Mouse (Mus musculus) neural tube, embryonic 13.5 days (tissue): ENCODE data around the gene Paqr4. TPM values are rescaled to one million over a fixed set of nuclear protein-coding genes. Genes with fewer than 3 reads are reported as not detected.

Source experiments
- ATAC-seq: fragments of 200-750 bp; cut with Nextera tagmentation; 2 replicates; pipeline ENCODE4 v1.8.0; 2017; ENCODE audit warnings: low read depth, mild to moderate bottlenecking, moderate TSS enrichment, moderate library complexity
- H3K27ac ChIP-seq: fragments of 300-500 bp; sonication (generic); replicated peaks from 2 replicates; pipeline ENCODE4 v1.5.1; 2015; ENCODE audit warnings: moderate library complexity, mild to moderate bottlenecking, inconsistent platforms
- H3K27me3 ChIP-seq: fragments of 300-500 bp; sonication (generic); 2 replicates; pipeline ENCODE4 v1.6.1; 2015; ENCODE audit warnings: mild to moderate bottlenecking, inconsistent platforms
- H3K36me3 ChIP-seq: fragments of 300-500 bp; sonication (generic); 2 replicates; pipeline ENCODE4 v1.6.1; 2015; ENCODE audit warnings: mild to moderate bottlenecking, inconsistent platforms
- H3K4me1 ChIP-seq: fragments of 300-500 bp; sonication (generic); replicated peaks from 2 replicates; pipeline ENCODE4 v1.6.1; 2015; ENCODE audit warnings: inconsistent platforms
- H3K4me2 ChIP-seq: fragments of 300-500 bp; sonication (generic); 2 replicates; pipeline ENCODE4 v1.6.1; 2015; ENCODE audit warnings: inconsistent platforms, mild to moderate bottlenecking, moderate library complexity
- H3K4me3 ChIP-seq: fragments of 300-500 bp; sonication (generic); 2 replicates; pipeline ENCODE4 v1.5.1; 2015; ENCODE audit warnings: mild to moderate bottlenecking, inconsistent platforms
- H3K9ac ChIP-seq: fragments of 300-500 bp; sonication (generic); 2 replicates; pipeline ENCODE4 v1.6.1; 2015; ENCODE audit warnings: moderate library complexity, mild to moderate bottlenecking, inconsistent platforms
- H3K9me3 ChIP-seq: fragments of 300-500 bp; sonication (generic); 2 replicates; pipeline ENCODE4 v1.6.1; 2016; ENCODE audit warnings: inconsistent platforms
- WGBS: fragments of 180-500 bp; shearing (Covaris S2); methylation state at CpG from one replicate; pipeline ENCODE4 v1.1.7; 2015; 5-methylcytosine and 5-hydroxymethylcytosine counted together
- polyA plus RNA-seq: library from polyadenylated mRNA; unstranded; fragments of >200 nt; fragmentation: Nextera tagmentation; extraction: Ambion mirVana; gene quantifications from 2 replicates; pipeline ENCODE4 v1.2.1, GENCODE M21; 2015

Paqr4 gene
- polyA plus RNA-seq, 1 experiment from 2014 or later, result 51.5 TPM

DNA sequence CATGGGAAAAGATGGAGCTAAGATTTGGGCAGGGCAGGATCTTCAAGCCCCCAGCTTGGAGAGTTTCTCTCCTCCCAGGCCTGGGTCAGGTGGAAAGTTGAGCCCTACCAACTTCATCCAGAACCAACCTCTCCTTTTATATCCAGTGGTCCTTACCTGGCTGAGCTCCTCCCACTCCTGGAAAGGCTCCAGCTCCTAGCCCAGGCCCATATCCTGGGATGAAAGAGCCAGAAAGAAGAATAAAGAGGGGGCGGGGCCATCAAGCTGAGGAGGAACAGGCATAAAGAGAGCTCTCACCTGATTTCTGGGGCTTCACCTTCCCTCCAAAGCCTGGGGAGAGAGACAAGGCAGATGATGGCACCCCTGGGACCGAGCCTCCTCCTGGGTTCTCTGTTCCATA is 23.7 kb downstream of the Paqr4 start:
- Histone ChIP-seq H3K36me3 (no peaks in the 10 kb centered on the region), H3K4me3 (no peak overlapping the region), H3K27ac (no peak overlapping the region), H3K9me3 (no peaks in the 10 kb centered on the region), H3K27me3 (0 out of 2 replicates have a peak, but pooled peaks cover 11% of the 10 kb centered on the region), H3K9ac (no peak overlapping the region), H3K4me2 (no peak overlapping the region), H3K4me1 (no peaks in the 10 kb centered on the region)
- no peak for ATAC-seq
- WGBS, result 63% methylated on average over 2 of the region's 2 CpGs

DNA sequence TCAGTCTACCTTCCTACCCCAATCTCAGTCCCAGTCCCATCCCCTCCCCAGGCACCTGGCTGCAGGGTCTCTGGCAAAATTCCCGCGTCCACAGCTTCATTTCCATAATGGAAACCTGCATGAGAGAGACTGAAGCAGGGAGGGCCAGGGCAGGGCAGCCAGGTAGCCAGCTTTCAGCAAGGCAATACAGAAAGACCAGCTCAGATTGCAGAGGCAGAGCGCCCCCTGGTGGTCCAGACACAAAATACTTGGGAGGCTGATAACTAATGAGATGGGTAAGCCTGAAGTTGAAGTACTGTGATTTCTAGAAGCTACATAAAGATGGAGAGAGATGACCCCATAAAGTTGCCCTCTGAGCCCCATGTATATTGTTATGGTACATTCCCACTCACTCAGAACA is 34.5 kb downstream of the Paqr4 start:
- Histone ChIP-seq H3K27ac (no peak overlapping the region), H3K4me3 (no peak overlapping the region), H3K4me2 (no peak overlapping the region), H3K36me3 (no peaks in the 10 kb centered on the region), H3K4me1 (peaks cover 10% of the 10 kb centered on the region; the same call in 1 of the 2 replicates), H3K27me3 (peaks cover 27% of the 10 kb centered on the region), H3K9ac (no peak overlapping the region), H3K9me3 (no peaks in the 10 kb centered on the region)
- whole genome bisulfite sequencing, result 1% methylated on average over 3 of the region's 3 CpGs
- peak; percentile 30; the same call in 1 of the 2 replicates for ATAC-seq

DNA sequence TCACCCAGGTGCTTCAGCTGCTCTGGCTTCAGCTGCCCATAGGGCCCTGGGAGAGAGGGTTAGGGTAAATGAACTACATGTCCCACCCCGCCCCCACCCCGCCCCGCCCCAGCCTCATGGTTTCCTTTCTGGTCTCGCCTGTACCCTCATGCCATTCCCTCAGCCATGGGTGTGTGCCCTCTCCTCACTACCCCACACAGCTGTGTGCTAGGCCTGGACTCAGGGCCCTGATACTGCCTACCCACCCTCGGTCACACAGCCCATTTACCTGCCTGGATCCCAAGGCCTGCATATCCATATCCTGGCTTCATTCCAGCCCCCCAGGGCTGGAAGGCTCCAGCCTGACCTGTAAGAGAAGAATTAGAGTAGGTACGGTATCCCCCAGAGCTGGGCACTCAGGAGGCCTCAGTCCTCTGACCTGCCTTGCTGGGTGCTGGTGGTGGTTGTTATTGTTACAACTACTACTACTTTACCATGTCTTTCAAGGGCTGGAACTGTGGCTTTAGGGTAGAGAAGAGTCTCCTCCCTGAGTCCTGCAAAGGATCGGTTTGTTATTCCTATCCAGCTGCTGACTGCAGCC is 35.1 kb downstream of the Paqr4 start:
- no peak overlapping the region for H3K27ac ChIP-seq
- no peak overlapping the region for H3K4me3 ChIP-seq
- ATAC-seq, result peak; percentile 42; the same call in 1 of the 2 replicates
- no peaks in the 10 kb centered on the region for H3K9me3 ChIP-seq
- H3K4me1 ChIP-seq, result peaks cover 10% of the 10 kb centered on the region; the same call in 1 of the 2 replicates
- 75% methylated on average over 7 of the region's 7 CpGs for WGBS
- no peak overlapping the region for H3K9ac ChIP-seq
- peaks cover 33% of the 10 kb centered on the region for H3K27me3 ChIP-seq
- H3K4me2 ChIP-seq, result no peak overlapping the region
- H3K36me3 ChIP-seq, result no peaks in the 10 kb centered on the region

DNA sequence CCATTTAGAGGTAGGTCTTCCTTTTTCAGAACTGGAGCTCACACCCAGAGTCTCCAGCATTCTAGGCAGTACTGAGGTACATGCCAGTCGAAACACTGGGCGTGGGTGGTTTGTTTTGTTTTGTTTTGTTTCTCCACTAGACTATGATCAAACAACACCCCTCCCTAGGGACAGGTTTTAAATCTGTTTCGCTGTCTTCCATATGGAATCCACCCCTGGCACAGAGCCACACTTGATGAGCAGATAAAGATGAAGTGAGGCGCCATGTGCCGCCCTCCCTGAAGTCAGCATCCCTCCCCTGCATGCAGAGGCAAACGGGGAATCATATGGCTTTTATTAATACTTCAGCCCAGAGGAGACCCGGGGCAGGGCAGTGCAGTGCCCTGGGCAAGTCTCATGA is 35.9 kb downstream of the Paqr4 start:
- H3K4me3 ChIP-seq, result no peak overlapping the region
- peaks cover 33% of the 10 kb centered on the region for H3K27me3 ChIP-seq
- ATAC-seq, result peak; percentile 36; the same call in 1 of the 2 replicates
- 0 out of 2 replicates have a peak overlapping the region, but pooled peaks have one; percentile 4 for H3K27ac ChIP-seq
- 0 out of 2 replicates have a peak overlapping the region, but pooled peaks have one; percentile 4 for H3K4me2 ChIP-seq
- no peaks in the 10 kb centered on the region for H3K9me3 ChIP-seq
- H3K36me3 ChIP-seq, result no peaks in the 10 kb centered on the region
- WGBS, result 40% methylated on average over 7 of the region's 7 CpGs
- peaks cover 14% of the 10 kb centered on the region for H3K4me1 ChIP-seq
- peak overlapping the region; percentile 6; the same call in 1 of the 2 replicates for H3K9ac ChIP-seq

DNA sequence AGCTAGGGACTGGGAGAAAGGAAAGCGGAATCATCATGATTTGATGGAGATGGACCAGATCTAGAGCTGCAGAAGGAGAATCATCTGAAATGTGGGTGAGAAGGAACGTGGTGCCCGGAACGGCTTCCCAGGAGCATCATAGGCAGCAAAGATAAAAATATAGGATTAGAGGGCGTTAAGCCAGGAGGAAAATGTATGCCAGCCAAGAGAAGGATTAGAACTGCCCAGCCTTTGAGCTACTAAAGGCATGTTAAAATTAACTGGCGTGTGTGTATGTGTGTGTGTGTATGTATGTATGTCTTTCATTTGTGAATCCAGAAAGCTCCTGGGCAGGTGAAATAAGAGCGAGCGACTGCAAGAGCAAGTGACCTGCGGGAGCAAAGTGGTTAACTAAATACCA is 37.4 kb downstream of the Paqr4 start:
- Histone ChIP-seq H3K4me3 (no peak overlapping the region), H3K9me3 (no peaks in the 10 kb centered on the region), H3K27ac (no peak overlapping the region), H3K4me1 (peaks cover 21% of the 10 kb centered on the region), H3K9ac (no peak overlapping the region), H3K4me2 (no peak overlapping the region), H3K27me3 (peaks cover 44% of the 10 kb centered on the region), H3K36me3 (no peaks in the 10 kb centered on the region)
- ATAC-seq, result no peak
- 88% methylated on average over 9 of the region's 9 CpGs for WGBS

DNA sequence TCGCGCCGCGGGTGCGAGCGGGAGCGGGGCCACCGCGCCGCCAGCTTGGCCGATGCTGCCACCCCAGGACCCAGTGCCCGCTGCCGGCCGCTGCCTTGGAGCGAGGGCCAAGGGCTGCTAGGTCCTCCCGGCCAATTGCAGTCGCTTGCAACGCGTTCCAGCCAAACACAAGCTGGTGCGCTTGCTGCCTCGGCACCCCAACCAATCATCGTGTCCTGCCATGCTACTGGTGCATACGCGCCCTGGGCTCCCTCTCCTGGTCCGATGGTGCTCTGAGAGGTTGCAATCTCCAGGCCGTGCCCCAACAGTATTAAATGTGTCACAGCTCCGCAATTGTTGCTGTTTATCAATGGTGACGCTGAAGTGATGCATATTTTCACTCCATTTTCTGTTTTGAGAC is 40.6 kb downstream of the Paqr4 start:
- ATAC-seq, result peak; percentile 96
- Histone ChIP-seq H3K4me3 (peak overlapping the region; percentile 78), H3K4me2 (peak overlapping the region; percentile 94), H3K27me3 (peaks cover 49% of the 10 kb centered on the region), H3K4me1 (peaks cover 16% of the 10 kb centered on the region), H3K9me3 (no peaks in the 10 kb centered on the region), H3K9ac (peak overlapping the region; percentile 78), H3K27ac (peak overlapping the region; percentile 64), H3K36me3 (no peaks in the 10 kb centered on the region)
- WGBS, result under 1% methylated on average over 27 of the region's 28 CpGs

DNA sequence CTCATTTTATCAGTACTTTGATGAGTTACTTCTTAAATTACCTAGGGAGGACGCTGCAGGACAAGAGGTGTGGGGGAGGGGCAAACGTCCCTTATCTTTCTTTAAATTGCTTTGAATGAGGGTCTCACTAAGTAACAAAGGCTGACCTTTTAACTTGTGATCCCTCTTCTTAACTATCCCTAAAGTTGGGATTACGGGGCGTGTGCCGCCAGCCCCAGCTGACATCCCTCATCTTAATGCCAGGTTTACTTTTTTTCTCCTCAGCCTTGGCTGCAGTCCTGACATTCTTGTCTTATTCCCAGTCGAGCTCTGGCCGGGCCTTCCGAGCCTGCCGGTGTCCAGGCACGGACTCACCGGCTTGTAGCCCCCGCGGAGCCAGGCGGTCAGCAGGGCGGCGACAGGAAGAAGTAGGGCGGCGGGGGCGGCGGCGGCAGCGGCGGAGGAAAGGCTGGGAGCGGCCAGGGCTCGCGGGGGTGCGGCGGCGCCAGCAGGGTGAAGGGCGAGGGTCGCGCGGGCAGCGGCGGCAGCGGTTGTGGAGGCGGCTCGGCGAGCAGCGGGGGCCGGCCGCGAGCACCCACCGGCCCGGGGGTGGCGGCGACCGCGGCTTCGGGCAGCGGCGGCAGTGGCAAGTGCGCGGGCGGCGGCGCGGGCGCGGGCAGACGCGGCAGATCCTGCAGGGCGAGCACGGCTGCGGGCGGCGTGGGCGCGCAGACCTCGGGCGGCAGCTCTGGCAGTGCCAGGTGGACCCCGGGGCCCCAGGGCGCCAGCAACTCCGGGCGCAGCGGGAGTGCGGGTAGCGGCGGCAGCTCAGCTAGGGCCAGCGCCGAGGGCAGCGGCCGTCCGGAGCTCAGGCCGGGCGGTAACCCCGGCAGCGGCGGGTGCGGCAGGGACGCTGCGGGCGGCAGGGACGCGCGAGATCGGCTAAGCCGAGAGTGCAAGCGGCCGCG is 41.3 kb downstream of the Paqr4 start:
- H3K27me3 ChIP-seq, result peaks cover 49% of the 10 kb centered on the region
- H3K4me3 ChIP-seq, result peak overlapping the region; percentile 78
- no peaks in the 10 kb centered on the region for H3K36me3 ChIP-seq
- H3K9me3 ChIP-seq, result no peaks in the 10 kb centered on the region
- peak overlapping the region; percentile 64 for H3K27ac ChIP-seq
- ATAC-seq, result peak; percentile 80
- peak overlapping the region; percentile 78 for H3K9ac ChIP-seq
- H3K4me1 ChIP-seq, result peaks cover 11% of the 10 kb centered on the region
- under 1% methylated on average over 74 of the region's 101 CpGs for WGBS
- peak overlapping the region; percentile 94 for H3K4me2 ChIP-seq

DNA sequence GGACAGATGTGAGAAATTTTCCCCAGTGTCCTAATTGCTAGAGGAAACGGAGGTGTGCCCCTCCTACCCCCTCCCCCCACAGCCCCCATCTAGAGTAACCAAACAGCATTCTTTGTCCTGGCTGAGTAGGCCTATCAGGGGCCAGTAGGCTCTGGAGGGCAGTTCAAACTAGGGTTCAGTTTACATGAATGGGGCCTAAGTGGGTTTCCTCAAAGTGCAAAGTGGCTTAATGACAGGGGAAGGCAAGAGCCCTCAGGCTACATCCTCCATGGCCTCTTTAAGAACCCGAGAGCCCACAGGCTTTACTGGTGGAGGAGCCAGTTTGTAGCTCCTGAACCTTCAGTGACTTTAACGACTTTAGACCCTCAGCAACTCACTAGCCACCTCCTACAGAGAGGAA is 44.9 kb downstream of the Paqr4 start:
- H3K27me3 ChIP-seq, result peaks cover 28% of the 10 kb centered on the region
- H3K9ac ChIP-seq, result no peak overlapping the region
- H3K4me1 ChIP-seq, result peaks cover 11% of the 10 kb centered on the region
- no peaks in the 10 kb centered on the region for H3K36me3 ChIP-seq
- WGBS, result 7% methylated on average over 3 of the region's 3 CpGs
- no peaks in the 10 kb centered on the region for H3K9me3 ChIP-seq
- ATAC-seq, result no peak
- H3K4me2 ChIP-seq, result no peak overlapping the region
- H3K4me3 ChIP-seq, result no peak overlapping the region
- H3K27ac ChIP-seq, result no peak overlapping the region

DNA sequence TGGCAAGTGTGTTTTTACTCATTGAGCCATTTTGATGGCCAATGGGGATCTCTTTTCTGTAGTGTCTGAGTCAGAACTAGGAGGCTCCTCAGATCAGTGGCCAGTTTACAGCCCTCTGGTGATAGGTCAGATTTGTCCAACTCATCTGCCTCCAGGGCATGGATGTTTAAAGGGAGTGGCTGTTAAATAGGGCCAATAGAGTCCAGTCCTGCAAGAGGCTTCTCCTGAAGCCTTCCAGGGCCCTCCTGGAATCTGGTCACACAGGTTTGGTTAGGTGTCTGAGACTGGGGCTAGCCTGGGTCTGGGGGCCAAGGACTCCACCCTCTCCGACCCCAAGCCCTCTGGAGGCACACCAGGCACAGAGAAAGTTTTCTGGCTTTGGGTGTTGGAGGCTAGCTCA is 46.2 kb downstream of the Paqr4 start:
- Histone ChIP-seq H3K27ac (no peak overlapping the region), H3K4me1 (peaks cover 7% of the 10 kb centered on the region), H3K36me3 (no peaks in the 10 kb centered on the region), H3K9ac (no peak overlapping the region), H3K4me3 (no peak overlapping the region), H3K27me3 (peaks cover 26% of the 10 kb centered on the region), H3K9me3 (no peaks in the 10 kb centered on the region), H3K4me2 (no peak overlapping the region)
- ATAC-seq, result no peak
- 47% methylated on average over 1 of the region's 1 CpGs for WGBS

Other genes with a start within 250 kb of the Paqr4 start
- gene Zfp213, start 176.6 kb downstream of the Paqr4 start, polyA plus RNA-seq, result 17.4 and 17.8 TPM in 2 replicates
- gene Zfp13, start 141.4 kb downstream of the Paqr4 start, polyA plus RNA-seq, result 24.4 and 28.8 TPM in 2 replicates
- not detected in 2 replicates for gene Zscan10, start 140.0 kb downstream of the Paqr4 start, polyA plus RNA-seq
- 1.9 and 2.3 TPM in 2 replicates for gene Mmp25, start 95.6 kb downstream of the Paqr4 start, polyA plus RNA-seq
- 0.19 TPM in 1 of 2 replicates, not detected in the other for gene Bicdl2, start 80.4 kb downstream of the Paqr4 start, polyA plus RNA-seq
- 102 and 132 TPM in 2 replicates for gene Hcfc1r1, start 67.3 kb downstream of the Paqr4 start, polyA plus RNA-seq
- 51.8 and 51.9 TPM in 2 replicates for gene Thoc6, start 67.0 kb downstream of the Paqr4 start, polyA plus RNA-seq
- 4.7 and 5.4 TPM in 2 replicates for gene Tnfrsf12a, start 63.4 kb downstream of the Paqr4 start, polyA plus RNA-seq
- 0.53 and 1.2 TPM in 2 replicates for gene Cldn6, start 61.6 kb downstream of the Paqr4 start, polyA plus RNA-seq
- gene Cldn9, start 56.8 kb downstream of the Paqr4 start, polyA plus RNA-seq, result 1.2 and 1.3 TPM in 2 replicates
- 0.36 and 0.54 TPM in 2 replicates for gene 1520401A03Rik, start 18.1 kb downstream of the Paqr4 start, polyA plus RNA-seq
- gene Pkmyt1, start 14.5 kb downstream of the Paqr4 start, polyA plus RNA-seq, result 13.9 and 16.7 TPM in 2 replicates
- gene Kremen2, start 5.0 kb upstream of the Paqr4 start, polyA plus RNA-seq, result 1.5 and 3.0 TPM in 2 replicates
- gene Flywch1, start 30.7 kb upstream of the Paqr4 start, polyA plus RNA-seq, result 213 and 231 TPM in 2 replicates
- gene Flywch2, start 45.2 kb upstream of the Paqr4 start, polyA plus RNA-seq, result 60.4 and 66.5 TPM in 2 replicates
- gene Srrm2, start 49.7 kb upstream of the Paqr4 start, polyA plus RNA-seq, result 535 and 581 TPM in 2 replicates
- 1,286 and 1,362 TPM in 2 replicates for gene Elob, start 88.3 kb upstream of the Paqr4 start, polyA plus RNA-seq
- not detected in 2 replicates for gene Prss33, start 95.2 kb upstream of the Paqr4 start, polyA plus RNA-seq
- gene Prss32, start 103.0 kb upstream of the Paqr4 start, polyA plus RNA-seq, result not detected in 2 replicates
- 0.96 and 1.4 TPM in 2 replicates for gene Prss41, start 103.3 kb upstream of the Paqr4 start, polyA plus RNA-seq
- not detected in 2 replicates for gene Prss21, start 127.2 kb upstream of the Paqr4 start, polyA plus RNA-seq
- not detected in 2 replicates for gene Dcpp1, start 140.0 kb upstream of the Paqr4 start, polyA plus RNA-seq
- not detected in 2 replicates for gene Dcpp2, start 140.0 kb upstream of the Paqr4 start, polyA plus RNA-seq
- gene Dcpp3, start 176.6 kb upstream of the Paqr4 start, polyA plus RNA-seq, result not detected in 2 replicates
- not detected in 2 replicates for gene Sbp, start 200.8 kb upstream of the Paqr4 start, polyA plus RNA-seq
- not detected in 2 replicates for gene Sbpl, start 214.4 kb upstream of the Paqr4 start, polyA plus RNA-seq
- not detected in 2 replicates for gene Prss30, start 239.7 kb upstream of the Paqr4 start, polyA plus RNA-seq